Mouse (Mus musculus): ENCODE data around the gene Lmnb2. TPM values are rescaled to one million over a fixed set of nuclear protein-coding genes. Genes with fewer than 3 reads are reported as not detected.

The Lmnb2 gene
- total and polyA plus RNA-seq, 3 experiments, result 3.6 to 5.4 (median 5.4) TPM

DNA sequence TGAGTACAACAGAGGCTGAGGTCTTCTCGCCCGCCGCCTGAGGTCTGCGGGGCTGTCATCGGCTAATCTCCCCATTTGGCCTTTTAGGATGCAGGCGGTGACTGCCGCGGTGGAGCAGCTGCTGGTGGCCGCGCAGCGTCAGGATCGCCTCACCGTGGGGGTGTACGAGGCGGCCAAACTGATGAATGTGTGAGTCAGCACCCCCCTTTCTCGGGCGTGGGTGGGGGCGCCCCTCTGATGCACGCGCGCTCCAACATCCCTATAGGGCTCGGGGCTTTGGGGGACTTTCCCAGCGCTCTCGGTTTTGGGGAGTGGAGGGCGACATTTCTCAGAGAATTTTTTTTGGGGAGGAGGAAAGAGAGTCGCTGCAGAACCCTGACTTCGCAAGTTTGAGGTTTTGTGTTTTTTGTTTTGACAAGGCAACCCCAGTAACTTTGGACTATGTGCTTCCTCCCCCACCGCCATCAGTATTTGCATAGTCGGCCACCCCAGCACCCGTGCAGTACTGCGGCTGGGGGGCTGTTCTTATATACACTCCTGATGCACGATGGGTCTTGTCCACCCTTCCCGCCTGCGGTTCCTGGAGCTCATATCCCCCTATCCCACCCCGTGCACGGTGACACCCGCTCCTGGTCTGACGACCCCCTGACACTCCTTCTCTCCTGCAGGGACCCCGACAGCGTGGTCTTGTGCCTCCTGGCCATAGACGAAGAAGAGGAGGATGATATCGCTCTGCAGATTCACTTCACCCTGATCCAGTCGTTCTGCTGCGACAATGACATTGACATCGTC lies 12.5 kb upstream of the Lmnb2 start:
- DNase-seq, result peak; percentile 62 to 71
- H3K4me1 ChIP-seq (ENCODE audit: control insufficient read depth, insufficient read depth, low read length), result peaks cover 7% of the 10 kb centered on the region

DNA sequence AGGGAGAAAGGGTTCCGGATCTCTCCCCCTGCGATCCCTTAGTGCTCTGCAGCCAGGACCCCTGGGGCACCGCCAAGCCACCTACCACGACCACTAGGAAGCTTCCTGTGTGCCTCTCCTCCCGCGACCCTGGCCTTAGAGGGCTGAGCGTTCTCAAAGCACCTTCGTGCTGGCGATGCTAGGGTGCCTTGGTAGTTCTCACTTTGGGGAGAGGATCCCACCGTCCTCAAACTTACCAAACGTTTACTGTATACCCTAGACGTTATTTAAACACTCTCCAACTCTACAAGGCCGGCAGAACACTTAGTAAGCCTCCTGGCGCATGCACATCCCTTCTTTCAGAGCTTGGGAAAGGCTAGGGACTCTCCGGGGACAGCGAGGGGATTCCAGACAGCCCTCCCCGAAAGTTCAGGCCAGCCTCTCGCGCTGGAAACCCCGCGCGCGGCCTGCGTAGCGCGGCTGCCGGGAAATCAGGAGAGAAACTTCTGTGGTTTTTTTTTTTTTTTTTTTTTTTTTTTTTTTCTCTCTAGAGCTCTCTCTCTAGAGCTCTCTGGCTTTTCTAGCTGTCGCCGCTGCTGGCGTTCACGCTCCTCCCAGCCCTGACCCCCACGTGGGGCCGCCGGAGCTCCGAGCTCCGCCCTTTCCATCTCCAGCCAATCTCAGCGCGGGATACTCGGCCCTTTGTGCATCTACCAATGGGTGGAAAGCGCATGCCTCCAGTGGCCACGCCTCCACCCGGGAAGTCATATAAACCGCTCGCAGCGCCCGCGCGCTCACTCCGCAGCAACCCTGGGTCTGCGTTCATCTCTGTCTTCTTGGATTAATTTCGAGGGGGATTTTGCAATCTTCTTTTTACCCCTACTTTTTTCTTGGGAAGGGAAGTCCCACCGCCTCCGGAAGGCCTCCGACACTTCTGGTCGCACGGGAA lies 11.5 kb upstream of the Lmnb2 start, which contains the start of gene Gadd45b:
Gene Gadd45b (plus strand): TSS at position 775 of the 928 bp plus-strand sequence.
- under 1% methylated on average over 56 of the region's 56 CpGs for WGBS
- peak; percentile 97 to 99 for DNase-seq
- H3K36me3 ChIP-seq (ENCODE audit: control insufficient read depth, insufficient read depth, low read length), result no peaks in the 10 kb centered on the region
- intact Hi-C loops (cut with DNase I), result loop anchor here (5.0 kb wide), 1 partner anchor 248 kb away; the partner anchor contains the start of gene Eef2
- H3K4me3 ChIP-seq, result peak within 1 kb of the TSS; percentile 68
- no peaks in the 10 kb centered on the region; the same call in 1 of the 2 replicates for H3K27me3 ChIP-seq (ENCODE audit: control insufficient read depth, insufficient read depth, low read length)
- H3K27ac ChIP-seq, result peak within 1 kb of the TSS; percentile 94
- H3K79me2 ChIP-seq (replicated peaks; ENCODE audit: control insufficient read depth, insufficient read depth, low read length), result no peaks in the 10 kb centered on the region
- peaks cover 7% of the 10 kb centered on the region for H3K4me1 ChIP-seq (ENCODE audit: control insufficient read depth, insufficient read depth, low read length)
- peak within 1 kb of the TSS; percentile 96 for H3K9ac ChIP-seq (ENCODE audit: low read depth, low read length)
- peak; percentile 100 for TF ChIP-seq POLR2A (IDR thresholded peaks at IDR 0.05; ENCODE audit: insufficient read depth, low read depth, low read length)
- no peak for TF ChIP-seq CTCF (IDR thresholded peaks at IDR 0.05)
- TF ChIP-seq EP300 (IDR thresholded peaks at IDR 0.05; ENCODE audit: insufficient read depth, low read depth, low read length), result peak; percentile 87

More for the DNA sequence above, 12.5 kb upstream of the Lmnb2 start:
- TF ChIP-seq EP300 (IDR thresholded peaks at IDR 0.05; ENCODE audit: insufficient read depth, low read depth, low read length), result no peak
- TF ChIP-seq CTCF (IDR thresholded peaks at IDR 0.05), result no peak
- TF ChIP-seq POLR2A (IDR thresholded peaks at IDR 0.05; ENCODE audit: insufficient read depth, low read depth, low read length), result no peak
- Histone ChIP-seq H3K4me3 (peak overlapping the region; percentile 66), H3K36me3 (ENCODE audit: control insufficient read depth, insufficient read depth, low read length) (no peaks in the 10 kb centered on the region), H3K79me2 (replicated peaks; ENCODE audit: control insufficient read depth, insufficient read depth, low read length) (no peaks in the 10 kb centered on the region), H3K27ac (peak overlapping the region; percentile 94), H3K27me3 (ENCODE audit: control insufficient read depth, insufficient read depth, low read length) (no peaks in the 10 kb centered on the region; the same call in 1 of the 2 replicates), H3K9ac (ENCODE audit: low read depth, low read length) (peak overlapping the region; percentile 96)
- 2% methylated on average over 45 of the region's 45 CpGs for WGBS
- intact Hi-C loops (cut with DNase I), result no loop called here

DNA sequence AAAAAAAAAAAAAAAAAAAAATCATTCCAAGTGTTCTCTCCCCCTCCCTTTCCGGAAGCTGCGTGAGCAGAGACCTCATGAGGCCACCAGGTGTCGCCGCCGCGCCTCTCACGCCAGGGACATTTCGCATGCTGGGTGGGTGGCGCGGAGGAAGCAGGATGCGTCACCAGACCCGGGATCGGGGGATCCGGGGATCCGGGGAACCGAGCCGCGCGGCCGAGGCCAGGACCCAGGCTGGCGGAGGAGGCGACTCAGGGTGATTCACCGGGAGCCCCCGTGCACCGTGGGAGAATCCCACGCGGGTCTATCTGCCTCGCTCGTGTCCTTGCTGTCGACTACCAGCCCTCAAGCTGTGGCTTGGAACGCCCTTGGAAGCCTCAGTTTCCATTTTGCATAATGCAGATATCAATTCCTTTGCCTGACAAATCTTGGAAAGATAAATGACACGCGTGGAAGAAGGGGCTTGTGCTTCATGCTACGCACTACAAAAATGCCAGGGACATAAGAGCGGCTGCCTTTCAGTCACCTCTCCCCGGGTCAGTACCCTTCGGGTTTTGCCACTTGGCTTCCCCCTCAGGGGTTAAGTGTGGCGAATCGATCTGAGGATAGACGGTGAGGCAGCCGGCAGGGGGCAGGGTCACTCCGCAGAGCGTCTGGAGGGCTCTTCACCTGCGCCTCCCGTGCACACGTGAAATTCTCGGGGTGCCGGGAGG lies 10.7 kb upstream of the Lmnb2 start:
- under 1% methylated on average over 48 of the region's 48 CpGs for WGBS
- H3K27me3 ChIP-seq (ENCODE audit: control insufficient read depth, insufficient read depth, low read length), result no peaks in the 10 kb centered on the region; the same call in 1 of the 2 replicates
- H3K27ac ChIP-seq, result peak overlapping the region; percentile 92
- peaks cover 4% of the 10 kb centered on the region for H3K4me1 ChIP-seq (ENCODE audit: control insufficient read depth, insufficient read depth, low read length)
- H3K9ac ChIP-seq (ENCODE audit: low read depth, low read length), result peak overlapping the region; percentile 79
- intact Hi-C loops (cut with DNase I), result loop anchor here (1.0 to 5.0 kb wide), 4 partner anchors 27 to 249 kb away; partner anchors contain the start of gene Eef2
- DNase-seq, result peak; percentile 92 to 94
- no peaks in the 10 kb centered on the region for H3K36me3 ChIP-seq (ENCODE audit: control insufficient read depth, insufficient read depth, low read length)
- no peaks in the 10 kb centered on the region for H3K79me2 ChIP-seq (replicated peaks; ENCODE audit: control insufficient read depth, insufficient read depth, low read length)
- TF ChIP-seq EP300 (IDR thresholded peaks at IDR 0.05; ENCODE audit: insufficient read depth, low read depth, low read length), result peak; percentile 91; the same call in 1 of the 2 replicates
- TF ChIP-seq CTCF (IDR thresholded peaks at IDR 0.05), result peak; percentile 74
- no peak for TF ChIP-seq POLR2A (IDR thresholded peaks at IDR 0.05; ENCODE audit: insufficient read depth, low read depth, low read length)
- peak overlapping the region; percentile 68 for H3K4me3 ChIP-seq

DNA sequence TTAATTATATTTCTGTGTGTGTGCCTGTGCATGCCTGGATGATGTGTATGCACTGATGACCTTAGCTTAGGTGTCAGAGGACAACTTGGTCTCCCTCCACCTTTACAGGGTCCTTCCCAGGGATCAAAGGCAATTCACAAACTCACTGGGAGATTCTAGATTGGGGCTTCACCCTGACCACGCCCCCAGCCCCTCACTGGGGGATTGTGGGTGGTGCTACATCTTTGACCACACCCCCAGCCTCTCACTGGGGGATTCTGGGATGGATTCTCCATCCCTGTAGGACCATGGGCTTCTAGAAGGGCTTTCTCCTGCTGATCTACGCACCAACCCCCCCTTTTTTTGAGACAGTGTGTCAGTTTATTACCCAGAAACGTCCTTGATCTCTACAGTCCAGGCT lies 7.4 kb upstream of the Lmnb2 start:
- Histone ChIP-seq H3K36me3 (ENCODE audit: control insufficient read depth, insufficient read depth, low read length) (no peaks in the 10 kb centered on the region), H3K9ac (ENCODE audit: low read depth, low read length) (no peak overlapping the region), H3K27ac (no peak overlapping the region), H3K4me3 (no peak overlapping the region), H3K79me2 (replicated peaks; ENCODE audit: control insufficient read depth, insufficient read depth, low read length) (no peaks in the 10 kb centered on the region), H3K27me3 (ENCODE audit: control insufficient read depth, insufficient read depth, low read length) (no peaks in the 10 kb centered on the region; the same call in 1 of the 2 replicates), H3K4me1 (ENCODE audit: control insufficient read depth, insufficient read depth, low read length) (no peaks in the 10 kb centered on the region; the same call in 1 of the 2 replicates)
- intact Hi-C loops (cut with DNase I), result loop anchor here (5.0 kb wide), 1 partner anchor 252 kb away; the partner anchor contains the start of gene Eef2
- 59% methylated on average over 3 of the region's 3 CpGs for whole genome bisulfite sequencing
- TF ChIP-seq CTCF (IDR thresholded peaks at IDR 0.05), result no peak
- no peak for TF ChIP-seq EP300 (IDR thresholded peaks at IDR 0.05; ENCODE audit: insufficient read depth, low read depth, low read length)
- TF ChIP-seq POLR2A (IDR thresholded peaks at IDR 0.05; ENCODE audit: insufficient read depth, low read depth, low read length), result no peak
- no peak for DNase-seq

DNA sequence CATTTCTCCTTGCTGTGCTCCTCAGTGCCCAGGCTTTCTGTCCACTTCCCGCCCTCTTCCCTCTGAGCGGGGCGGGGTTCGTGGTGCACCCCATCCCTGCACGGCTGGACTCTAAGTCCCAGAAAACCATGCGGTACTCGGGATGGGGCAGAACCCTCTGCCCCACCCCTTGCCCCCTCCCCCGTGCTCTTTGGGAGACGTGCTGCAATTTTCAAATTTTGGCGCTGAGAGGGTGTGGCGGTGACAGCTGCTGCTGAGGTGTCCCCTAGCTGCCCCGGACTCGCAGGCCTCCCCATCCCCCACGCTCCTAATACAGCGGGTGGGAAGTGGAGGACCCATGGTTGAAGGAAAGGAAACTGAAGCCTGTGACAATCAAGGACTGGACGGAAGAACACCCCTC lies 3.9 kb upstream of the Lmnb2 start:
- WGBS, result 6% methylated on average over 16 of the region's 16 CpGs
- intact Hi-C loops (cut with DNase I), result no loop called here
- Histone ChIP-seq H3K79me2 (replicated peaks; ENCODE audit: control insufficient read depth, insufficient read depth, low read length) (no peaks in the 10 kb centered on the region), H3K4me3 (peak overlapping the region; percentile 40), H3K9ac (ENCODE audit: low read depth, low read length) (peak overlapping the region; percentile 0; the same call in 1 of the 2 replicates), H3K27me3 (ENCODE audit: control insufficient read depth, insufficient read depth, low read length) (no peaks in the 10 kb centered on the region), H3K4me1 (ENCODE audit: control insufficient read depth, insufficient read depth, low read length) (peaks cover 2% of the 10 kb centered on the region), H3K27ac (no peak overlapping the region; the same call in 1 of the 2 replicates), H3K36me3 (ENCODE audit: control insufficient read depth, insufficient read depth, low read length) (no peaks in the 10 kb centered on the region)
- DNase-seq, result peak in 1 of 2 experiments; percentile 68
- TF ChIP-seq EP300 (IDR thresholded peaks at IDR 0.05; ENCODE audit: insufficient read depth, low read depth, low read length) (no peak), POLR2A (IDR thresholded peaks at IDR 0.05; ENCODE audit: insufficient read depth, low read depth, low read length) (no peak), CTCF (IDR thresholded peaks at IDR 0.05) (no peak)
